Mouse (Mus musculus): ENCODE measurements around the gene Gpn2.

The Gpn2 gene

GRCm38 (mm10) chr4:133595538-133595937 is 11.4 kb downstream of the Gpn2 start:
- DNase-seq (ENCODE audit: low spot score): no peak

- no peak for DNase-seq (ENCODE audit: low spot score)
Measured at GRCm38 (mm10) chr4:133596084-133596483, 11.9 kb downstream of the Gpn2 start.

GRCm38 (mm10) chr4:133598616-133599015 is 14.5 kb downstream of the Gpn2 start:
- DNase-seq (ENCODE audit: low spot score): no peak

GRCm38 (mm10) chr4:133599116-133599515 is 15.0 kb downstream of the Gpn2 start:
- DNase-seq (ENCODE audit: low spot score): no peak

- DNase-seq (ENCODE audit: low spot score): peak; percentile 76
Measured at GRCm38 (mm10) chr4:133599571-133600073, 15.5 kb downstream of the Gpn2 start.

- no peak for DNase-seq (ENCODE audit: low spot score)
Measured at GRCm38 (mm10) chr4:133600306-133600705, 16.1 kb downstream of the Gpn2 start.

- DNase-seq (ENCODE audit: low spot score): peak; percentile 57
Measured at GRCm38 (mm10) chr4:133601721-133602218, 17.6 kb downstream of the Gpn2 start, which contains the start of gene Sfn. TSS of gene Sfn (minus strand) at chr4:133602168.

GRCm38 (mm10) chr4:133603056-133603455 is 18.9 kb downstream of the Gpn2 start:
- DNase-seq (ENCODE audit: low spot score): no peak

- no peak for DNase-seq (ENCODE audit: low spot score)
Measured at GRCm38 (mm10) chr4:133604175-133604574, 20.0 kb downstream of the Gpn2 start.

GRCm38 (mm10) chr4:133604856-133605255 is 20.7 kb downstream of the Gpn2 start:
- DNase-seq (ENCODE audit: low spot score): no peak

GRCm38 (mm10) chr4:133605330-133605729 is 21.2 kb downstream of the Gpn2 start:
- no peak for DNase-seq (ENCODE audit: low spot score)

- no peak for DNase-seq (ENCODE audit: low spot score)
Measured at GRCm38 (mm10) chr4:133607284-133607683, 23.1 kb downstream of the Gpn2 start.

GRCm38 (mm10) chr4:133609719-133610118 is 25.6 kb downstream of the Gpn2 start:
- DNase-seq (ENCODE audit: low spot score): peak; percentile 77

- DNase-seq (ENCODE audit: low spot score): no peak
Measured at GRCm38 (mm10) chr4:133611815-133612214, 27.7 kb downstream of the Gpn2 start.

- no peak for DNase-seq (ENCODE audit: low spot score)
Measured at GRCm38 (mm10) chr4:133612416-133612815, 28.3 kb downstream of the Gpn2 start.

GRCm38 (mm10) chr4:133613026-133613425 is 28.9 kb downstream of the Gpn2 start:
- no peak for DNase-seq (ENCODE audit: low spot score)

GRCm38 (mm10) chr4:133613867-133614266 is 29.7 kb downstream of the Gpn2 start:
- no peak for DNase-seq (ENCODE audit: low spot score)

- no peak for DNase-seq (ENCODE audit: low spot score)
Measured at GRCm38 (mm10) chr4:133614274-133614761, 30.2 kb downstream of the Gpn2 start.

GRCm38 (mm10) chr4:133615416-133615815 is 31.3 kb downstream of the Gpn2 start:
- no peak for DNase-seq (ENCODE audit: low spot score)

GRCm38 (mm10) chr4:133617936-133618335 is 33.8 kb downstream of the Gpn2 start:
- no peak for DNase-seq (ENCODE audit: low spot score)

- DNase-seq (ENCODE audit: low spot score): no peak
Measured at GRCm38 (mm10) chr4:133619473-133620136, 35.4 kb downstream of the Gpn2 start.

- no peak for DNase-seq (ENCODE audit: low spot score)
Measured at GRCm38 (mm10) chr4:133620668-133621067, 36.5 kb downstream of the Gpn2 start.

- no peak for DNase-seq (ENCODE audit: low spot score)
Measured at GRCm38 (mm10) chr4:133622161-133622695, 38.1 kb downstream of the Gpn2 start.

All from ovary, postnatal 14 days (tissue).